Mouse (Mus musculus): ENCODE measurements around the gene Rhou. TPM values are rescaled to one million over a fixed set of nuclear protein-coding genes. Genes with fewer than 3 reads are reported as not detected.

Rhou gene
- polyA plus RNA-seq, 1 experiment, result 4.6 TPM

- 91% methylated on average over 5 of the region's 5 CpGs for WGBS
- DNase-seq, result no peak
- H3K27me3 ChIP-seq (replicated peaks; ENCODE audit: control insufficient read depth, insufficient read depth, low read length), result no peaks in the 10 kb centered on the region
- H3K4me1 ChIP-seq (ENCODE audit: control insufficient read depth, insufficient read depth, low read length), result no peaks in the 10 kb centered on the region
- TF ChIP-seq POLR2A (IDR thresholded peaks at IDR 0.05; ENCODE audit: low read depth, low read length) (no peak), CTCF (conservative IDR thresholded peaks at IDR 0.05; ENCODE audit: insufficient read depth, insufficient read length, low read depth, low read length) (no peak)
- no peak overlapping the region for H3K27ac ChIP-seq (ENCODE audit: insufficient read depth, low read depth, low read length)
- no peak overlapping the region for H3K4me3 ChIP-seq (ENCODE audit: insufficient read depth, low read depth, low read length)
- no peaks in the 10 kb centered on the region for H3K36me3 ChIP-seq (ENCODE audit: control insufficient read depth, insufficient read depth, low read length)
Observed at GRCm38 (mm10) chr8:123710335-123710734, 56.6 kb downstream of the Rhou start.

Other genes starting within 250 kb of the Rhou start
- gene Mc1r, start 246.8 kb upstream of the Rhou start, polyA plus RNA-seq (2012; rRNA removed), result not detected in 2 replicates
- 3.9 and 12.0 TPM in 2 replicates for gene Tubb3, start 242.5 kb upstream of the Rhou start, polyA plus RNA-seq (2012; rRNA removed)
- gene Def8, start 230.4 kb upstream of the Rhou start, polyA plus RNA-seq (2012; rRNA removed), result 87.1 and 97.6 TPM in 2 replicates
- gene Afg3l1, start 176.0 kb upstream of the Rhou start, polyA plus RNA-seq (2012; rRNA removed), result 36.5 and 38.7 TPM in 2 replicates
- 0.05 and 0.19 TPM in 2 replicates for gene Dbndd1, start 138.5 kb upstream of the Rhou start, polyA plus RNA-seq (2012; rRNA removed)
- gene Gas8, start 135.1 kb upstream of the Rhou start, polyA plus RNA-seq (2012; rRNA removed), result 8.4 and 9.3 TPM in 2 replicates
- gene Rab4a, start 152.1 kb downstream of the Rhou start, polyA plus RNA-seq (2012; rRNA removed), result 38.8 and 42.7 TPM in 2 replicates
- 0.22 and 0.30 TPM in 2 replicates for gene Ccsap, start 206.3 kb downstream of the Rhou start, polyA plus RNA-seq (2012; rRNA removed)
- gene Acta1, start 240.8 kb downstream of the Rhou start, polyA plus RNA-seq (2012; rRNA removed), result 1.3 and 665 TPM in 2 replicates